Mouse (Mus musculus) heart, embryonic 13.5 days (tissue): ENCODE results near the gene Dnaaf1. TPM values are rescaled to one million over a fixed set of nuclear protein-coding genes. Genes with fewer than 3 reads are reported as not detected.
A peak's percentile ranks its signal among the peaks of the same experiment; 100 is the strongest.

Experiments used
- ATAC-seq: fragments of 200-750 bp; cut with Nextera tagmentation; 2 replicates; pipeline ENCODE4 v1.8.0; 2017; ENCODE audit warnings: moderate TSS enrichment; ENCODE audit not compliant: insufficient number of reproducible peaks, low FRiP score, low TSS enrichment; ENCODE audit errors: extremely low read depth
- H3K27ac ChIP-seq: fragments of 300-500 bp; sonication (generic); replicated peaks from 2 replicates; pipeline ENCODE4 v1.5.1; 2015; ENCODE audit warnings: moderate library complexity, mild to moderate bottlenecking, inconsistent platforms
- H3K27me3 ChIP-seq: fragments of 300-500 bp; sonication (generic); replicated peaks from 2 replicates; pipeline ENCODE4 v1.6.1; 2015; ENCODE audit warnings: mild to moderate bottlenecking, inconsistent platforms
- H3K36me3 ChIP-seq: fragments of 300-500 bp; sonication (generic); 2 replicates; pipeline ENCODE4 v1.6.1; 2015; ENCODE audit warnings: mild to moderate bottlenecking, inconsistent platforms
- H3K4me1 ChIP-seq: fragments of 300-500 bp; sonication (generic); 2 replicates; pipeline ENCODE4 v1.6.1; 2015; ENCODE audit warnings: inconsistent platforms
- H3K4me2 ChIP-seq: fragments of 300-500 bp; sonication (generic); 2 replicates; pipeline ENCODE4 v1.6.1; 2015; ENCODE audit warnings: inconsistent platforms, mild to moderate bottlenecking, moderate library complexity
- H3K4me3 ChIP-seq: fragments of 300-500 bp; sonication (generic); 2 replicates; pipeline ENCODE4 v1.5.1; 2015; ENCODE audit warnings: moderate library complexity, mild to moderate bottlenecking, inconsistent platforms
- H3K9ac ChIP-seq: fragments of 300-500 bp; sonication (generic); 2 replicates; pipeline ENCODE4 v1.6.1; 2015; ENCODE audit warnings: inconsistent platforms, mild to moderate bottlenecking, moderate library complexity
- H3K9me3 ChIP-seq: fragments of 300-500 bp; sonication (generic); 2 replicates; pipeline ENCODE4 v1.6.1; 2016; ENCODE audit warnings: inconsistent platforms
- WGBS: fragments of 180-500 bp; shearing (Covaris S2); methylation state at CpG from one replicate; pipeline ENCODE4 v1.1.7; 2015; ENCODE audit warnings: mixed read lengths; 5-methylcytosine and 5-hydroxymethylcytosine counted together
- polyA plus RNA-seq: library from polyadenylated mRNA; unstranded; fragments of >200 nt; fragmentation: Nextera tagmentation; extraction: Ambion mirVana; gene quantifications from 2 replicates; pipeline ENCODE4 v1.2.1, GENCODE M21; 2015

Dnaaf1 gene
- polyA plus RNA-seq, 1 experiment from 2014 or later, result 0.24 TPM

GRCm38 (mm10) chr8:119624916-119625315, 49.9 kb downstream of the Dnaaf1 start:
- no peak for ATAC-seq
- Histone ChIP-seq H3K4me2 (no peak overlapping the region), H3K4me3 (no peak overlapping the region), H3K27me3 (peaks cover 19% of the 10 kb centered on the region; the same call in 1 of the 2 replicates), H3K4me1 (peaks cover 17% of the 10 kb centered on the region), H3K36me3 (no peaks in the 10 kb centered on the region), H3K9ac (no peak overlapping the region), H3K27ac (no peak overlapping the region), H3K9me3 (no peaks in the 10 kb centered on the region)
- 82% methylated on average over 7 of the region's 7 CpGs for WGBS

- no peaks in the 10 kb centered on the region for H3K9me3 ChIP-seq
- ATAC-seq, result no peak
- H3K4me2 ChIP-seq, result no peak overlapping the region
- WGBS, result 74% methylated on average over 22 of the region's 22 CpGs
- peaks cover 23% of the 10 kb centered on the region; the same call in 1 of the 2 replicates for H3K27me3 ChIP-seq
- peaks cover 12% of the 10 kb centered on the region for H3K4me1 ChIP-seq
- H3K9ac ChIP-seq, result no peak overlapping the region
- no peak overlapping the region for H3K27ac ChIP-seq
- no peak overlapping the region for H3K4me3 ChIP-seq
- no peaks in the 10 kb centered on the region for H3K36me3 ChIP-seq
Measured at GRCm38 (mm10) chr8:119625788-119626187, 50.8 kb downstream of the Dnaaf1 start.

GRCm38 (mm10) chr8:119627199-119627598, 52.2 kb downstream of the Dnaaf1 start:
- WGBS, result 66% methylated on average over 7 of the region's 7 CpGs

GRCm38 (mm10) chr8:119627613-119628359, 52.8 kb downstream of the Dnaaf1 start:
- H3K36me3 ChIP-seq, result no peaks in the 10 kb centered on the region
- WGBS, result 34% methylated on average over 10 of the region's 10 CpGs
- peaks cover 43% of the 10 kb centered on the region for H3K27me3 ChIP-seq
- no peak overlapping the region for H3K4me2 ChIP-seq
- H3K4me1 ChIP-seq, result peaks cover 9% of the 10 kb centered on the region
- ATAC-seq, result no peak; the same call in 1 of the 2 replicates
- no peaks in the 10 kb centered on the region for H3K9me3 ChIP-seq
- no peak overlapping the region for H3K9ac ChIP-seq
- no peak overlapping the region for H3K4me3 ChIP-seq
- no peak overlapping the region for H3K27ac ChIP-seq

More at GRCm38 (mm10) chr8:119627199-119627598, 52.2 kb downstream of the Dnaaf1 start:
- Histone ChIP-seq H3K4me3 (no peak overlapping the region), H3K4me2 (no peak overlapping the region), H3K27me3 (peaks cover 37% of the 10 kb centered on the region), H3K9ac (no peak overlapping the region), H3K9me3 (no peaks in the 10 kb centered on the region), H3K36me3 (no peaks in the 10 kb centered on the region), H3K27ac (no peak overlapping the region), H3K4me1 (peaks cover 8% of the 10 kb centered on the region)
- ATAC-seq, result no peak

- Histone ChIP-seq H3K9ac (no peak overlapping the region), H3K9me3 (no peaks in the 10 kb centered on the region), H3K4me3 (no peak overlapping the region), H3K36me3 (no peaks in the 10 kb centered on the region), H3K27me3 (peaks cover 54% of the 10 kb centered on the region), H3K4me1 (peaks cover 29% of the 10 kb centered on the region), H3K27ac (no peak overlapping the region), H3K4me2 (no peak overlapping the region)
- ATAC-seq, result no peak
- 55% methylated on average over 3 of the region's 3 CpGs for WGBS
Measured at GRCm38 (mm10) chr8:119630841-119631240, 55.8 kb downstream of the Dnaaf1 start.

- no peaks in the 10 kb centered on the region for H3K36me3 ChIP-seq
- H3K27me3 ChIP-seq, result peaks cover 67% of the 10 kb centered on the region
- no peak overlapping the region for H3K4me3 ChIP-seq
- ATAC-seq, result no peak
- no peak overlapping the region for H3K9ac ChIP-seq
- H3K4me1 ChIP-seq, result peaks cover 31% of the 10 kb centered on the region
- H3K27ac ChIP-seq, result no peak overlapping the region
- H3K9me3 ChIP-seq, result no peaks in the 10 kb centered on the region
- H3K4me2 ChIP-seq, result no peak overlapping the region
- WGBS, result 79% methylated on average over 9 of the region's 9 CpGs
Measured at GRCm38 (mm10) chr8:119632246-119632645, 57.2 kb downstream of the Dnaaf1 start.

GRCm38 (mm10) chr8:119632909-119633308, 57.9 kb downstream of the Dnaaf1 start:
- no peak overlapping the region for H3K27ac ChIP-seq
- H3K4me2 ChIP-seq, result peak overlapping the region; percentile 45

GRCm38 (mm10) chr8:119634616-119635336, 59.7 kb downstream of the Dnaaf1 start:
- Histone ChIP-seq H3K4me1 (peaks cover 25% of the 10 kb centered on the region), H3K27ac (no peak overlapping the region), H3K9ac (no peak overlapping the region), H3K36me3 (no peaks in the 10 kb centered on the region), H3K9me3 (no peaks in the 10 kb centered on the region), H3K27me3 (peaks cover 71% of the 10 kb centered on the region), H3K4me2 (no peak overlapping the region), H3K4me3 (no peak overlapping the region)
- WGBS, result 34% methylated on average over 14 of the region's 14 CpGs
- ATAC-seq, result no peak

More at GRCm38 (mm10) chr8:119632909-119633308, 57.9 kb downstream of the Dnaaf1 start:
- H3K27me3 ChIP-seq, result peaks cover 71% of the 10 kb centered on the region
- H3K9ac ChIP-seq, result 0 out of 2 replicates have a peak overlapping the region, but pooled peaks have one; percentile 37
- no peak for ATAC-seq
- peak overlapping the region; percentile 16 for H3K4me3 ChIP-seq
- H3K36me3 ChIP-seq, result no peaks in the 10 kb centered on the region
- 38% methylated on average over 29 of the region's 29 CpGs for WGBS
- no peaks in the 10 kb centered on the region for H3K9me3 ChIP-seq
- peaks cover 26% of the 10 kb centered on the region for H3K4me1 ChIP-seq

- 28% methylated on average over 6 of the region's 6 CpGs for WGBS
- peaks cover 25% of the 10 kb centered on the region for H3K4me1 ChIP-seq
- no peak for ATAC-seq
- H3K9ac ChIP-seq, result no peak within 1 kb of the TSS
- 0 out of 2 replicates have a peak within 1 kb of the TSS, but pooled peaks have one; percentile 7 for H3K4me2 ChIP-seq
- H3K27me3 ChIP-seq, result peaks cover 75% of the 10 kb centered on the region
- no peak within 1 kb of the TSS for H3K27ac ChIP-seq
- H3K36me3 ChIP-seq, result no peaks in the 10 kb centered on the region
- H3K4me3 ChIP-seq, result no peak within 1 kb of the TSS
- H3K9me3 ChIP-seq, result no peaks in the 10 kb centered on the region
Measured at GRCm38 (mm10) chr8:119635378-119635777, 60.3 kb downstream of the Dnaaf1 start, which contains the start of gene Kcng4. Gene Kcng4 (minus strand): TSS chr8:119635680.

GRCm38 (mm10) chr8:119635958-119636357, 60.9 kb downstream of the Dnaaf1 start:
- Histone ChIP-seq H3K9ac (no peak overlapping the region), H3K4me1 (peaks cover 25% of the 10 kb centered on the region), H3K36me3 (no peaks in the 10 kb centered on the region), H3K27me3 (peaks cover 69% of the 10 kb centered on the region), H3K27ac (no peak overlapping the region), H3K4me2 (no peak overlapping the region), H3K9me3 (no peaks in the 10 kb centered on the region), H3K4me3 (no peak overlapping the region)
- ATAC-seq, result no peak
- 27% methylated on average over 2 of the region's 2 CpGs for WGBS

- H3K9ac ChIP-seq, result no peak overlapping the region
- peaks cover 25% of the 10 kb centered on the region for H3K4me1 ChIP-seq
- no peak overlapping the region for H3K27ac ChIP-seq
- H3K27me3 ChIP-seq, result peaks cover 62% of the 10 kb centered on the region
- 55% methylated on average over 7 of the region's 7 CpGs for WGBS
- ATAC-seq, result no peak
- no peak overlapping the region for H3K4me2 ChIP-seq
- no peak overlapping the region for H3K4me3 ChIP-seq
- H3K36me3 ChIP-seq, result no peaks in the 10 kb centered on the region
- H3K9me3 ChIP-seq, result no peaks in the 10 kb centered on the region
Measured at GRCm38 (mm10) chr8:119636766-119637165, 61.7 kb downstream of the Dnaaf1 start.
